Mouse (Mus musculus): ENCODE measurements around the gene Cyp4f39. TPM values are rescaled to one million over a fixed set of nuclear protein-coding genes. Genes with fewer than 3 reads are reported as not detected.

Cyp4f39 gene
- total RNA-seq (2015; ENCODE audit: low replicate concordance): not detected in 2 replicates
- total RNA-seq (2017; ENCODE audit: low replicate concordance): 0.77 and 2.1 TPM in 2 replicates

GRCm38 (mm10) chr17:32452482-32452881 is at the start of gene Cyp4f39:
Gene Cyp4f39, plus strand, starts transcription at chr17:32452723.
- peak; percentile 75 for ATAC-seq (replicated peaks; ENCODE audit: low FRiP score, poor library complexity, severe bottlenecking)

GRCm38 (mm10) chr17:32402779-32403157 is 49.8 kb upstream of the Cyp4f39 start:
- peak; percentile 74 for ATAC-seq (replicated peaks; ENCODE audit: low FRiP score, poor library complexity, severe bottlenecking)

- peak; percentile 46; the same call in 1 of the 2 replicates for ATAC-seq (replicated peaks; ENCODE audit: low FRiP score, poor library complexity, severe bottlenecking)
Observed at GRCm38 (mm10) chr17:32403417-32403816, 49.1 kb upstream of the Cyp4f39 start, which contains the start of gene Rasal3. Gene Rasal3, minus strand, starts transcription at chr17:32403583.

- ATAC-seq (replicated peaks; ENCODE audit: low FRiP score, poor library complexity, severe bottlenecking): no peak
Observed at GRCm38 (mm10) chr17:32411898-32412297, 40.6 kb upstream of the Cyp4f39 start.

- ATAC-seq (replicated peaks; ENCODE audit: low FRiP score, poor library complexity, severe bottlenecking): no peak
Observed at GRCm38 (mm10) chr17:32415417-32416020, 37.0 kb upstream of the Cyp4f39 start.

- no peak for ATAC-seq (replicated peaks; ENCODE audit: low FRiP score, poor library complexity, severe bottlenecking)
Observed at GRCm38 (mm10) chr17:32416771-32417170, 35.8 kb upstream of the Cyp4f39 start.

- no peak for ATAC-seq (replicated peaks; ENCODE audit: low FRiP score, poor library complexity, severe bottlenecking)
Observed at GRCm38 (mm10) chr17:32419989-32420388, 32.5 kb upstream of the Cyp4f39 start.

GRCm38 (mm10) chr17:32420781-32421180 is 31.7 kb upstream of the Cyp4f39 start:
- no peak for ATAC-seq (replicated peaks; ENCODE audit: low FRiP score, poor library complexity, severe bottlenecking)

- no peak for ATAC-seq (replicated peaks; ENCODE audit: low FRiP score, poor library complexity, severe bottlenecking)
Observed at GRCm38 (mm10) chr17:32424034-32424433, 28.5 kb upstream of the Cyp4f39 start, which contains the start of gene Pglyrp2. Gene Pglyrp2, minus strand, starts transcription at chr17:32424167.

- no peak for ATAC-seq (replicated peaks; ENCODE audit: low FRiP score, poor library complexity, severe bottlenecking)
Observed at GRCm38 (mm10) chr17:32426610-32427009, 25.9 kb upstream of the Cyp4f39 start.

- no peak for ATAC-seq (replicated peaks; ENCODE audit: low FRiP score, poor library complexity, severe bottlenecking)
Observed at GRCm38 (mm10) chr17:32431972-32432371, 20.6 kb upstream of the Cyp4f39 start.

- ATAC-seq (replicated peaks; ENCODE audit: low FRiP score, poor library complexity, severe bottlenecking): no peak
Observed at GRCm38 (mm10) chr17:32434324-32434723, 18.2 kb upstream of the Cyp4f39 start.

- ATAC-seq (replicated peaks; ENCODE audit: low FRiP score, poor library complexity, severe bottlenecking): no peak
Observed at GRCm38 (mm10) chr17:32435151-32435550, 17.4 kb upstream of the Cyp4f39 start.

- no peak for ATAC-seq (replicated peaks; ENCODE audit: low FRiP score, poor library complexity, severe bottlenecking)
Observed at GRCm38 (mm10) chr17:32437106-32437505, 15.4 kb upstream of the Cyp4f39 start.

- ATAC-seq (replicated peaks; ENCODE audit: low FRiP score, poor library complexity, severe bottlenecking): no peak
Observed at GRCm38 (mm10) chr17:32443245-32443644, 9.3 kb upstream of the Cyp4f39 start.

- ATAC-seq (replicated peaks; ENCODE audit: low FRiP score, poor library complexity, severe bottlenecking): no peak
Observed at GRCm38 (mm10) chr17:32445016-32445415, 7.5 kb upstream of the Cyp4f39 start.

GRCm38 (mm10) chr17:32447195-32447594 is 5.3 kb upstream of the Cyp4f39 start:
- ATAC-seq (replicated peaks; ENCODE audit: low FRiP score, poor library complexity, severe bottlenecking): no peak

GRCm38 (mm10) chr17:32449042-32449441 is 3.5 kb upstream of the Cyp4f39 start:
- no peak for ATAC-seq (replicated peaks; ENCODE audit: low FRiP score, poor library complexity, severe bottlenecking)

GRCm38 (mm10) chr17:32450844-32451537 is 1.5 kb upstream of the Cyp4f39 start:
- ATAC-seq (replicated peaks; ENCODE audit: low FRiP score, poor library complexity, severe bottlenecking): no peak

GRCm38 (mm10) chr17:32454188-32454587 is 1.7 kb downstream of the Cyp4f39 start:
- ATAC-seq (replicated peaks; ENCODE audit: low FRiP score, poor library complexity, severe bottlenecking): no peak

- ATAC-seq (replicated peaks; ENCODE audit: low FRiP score, poor library complexity, severe bottlenecking): peak; percentile 95
Observed at GRCm38 (mm10) chr17:32454997-32455396, 2.5 kb downstream of the Cyp4f39 start.

Measured in erythroblast, adult 5-6 weeks (primary cell).